Mouse (Mus musculus) monocyte, adult 2 months (primary cell): ENCODE results near the gene Snx4.
"Not testable (repeated sequence)": the region's sequence is repeated elsewhere in the genome, so short reads cannot be mapped to it uniquely, and the experiment has no call there.

Experiments used
- DNase-seq, 2 experiments: peaks; one replicate each; pipeline ENCODE4 v3.0.0; 2022; ENCODE audit warnings: low spot score in 2 of 2, low read depth in 1 of 2

Gene Snx4

GRCm38 (mm10) chr16:33251194-33252051, at the start of gene Snx4:
Gene Snx4 (plus strand): TSS chr16:33251442.
- peak; percentile 71 to 87 for DNase-seq

GRCm38 (mm10) chr16:33210812-33211211, 40.4 kb upstream of the Snx4 start:
- DNase-seq = no peak

DNA sequence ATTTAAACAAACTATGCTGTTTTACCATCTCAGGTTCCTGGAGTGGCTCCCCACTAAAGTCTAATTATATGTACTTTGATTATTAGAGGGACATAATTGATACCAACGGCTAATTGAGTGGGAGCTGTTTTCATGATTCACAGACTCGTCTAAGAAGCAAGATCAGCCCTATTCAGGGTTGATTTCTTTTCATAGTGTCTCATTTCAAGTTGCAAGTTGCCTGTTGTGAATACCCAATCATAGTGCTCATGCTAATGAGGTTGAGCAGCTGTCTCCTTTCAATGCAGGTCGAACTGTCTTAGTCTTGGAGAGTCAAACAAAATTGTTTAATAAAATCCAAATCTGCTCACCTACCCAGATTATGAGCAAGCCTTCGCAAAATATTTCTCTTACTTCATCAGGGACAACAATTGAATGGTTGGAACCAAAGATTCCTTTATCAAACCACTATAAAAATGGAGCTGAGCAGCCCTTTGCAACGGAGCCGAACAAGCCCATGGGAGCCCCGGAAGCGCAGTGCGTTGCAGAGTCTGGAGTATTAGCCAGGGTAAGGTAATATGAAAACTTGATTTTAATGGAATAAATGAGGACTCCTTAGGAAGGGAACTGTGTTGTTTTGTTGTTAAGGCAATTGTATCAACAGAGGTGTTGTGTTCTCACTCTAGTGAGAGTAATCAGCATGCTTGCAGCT, 34.8 kb upstream of the Snx4 start:
- DNase-seq = no peak

GRCm38 (mm10) chr16:33217553-33218085, 33.6 kb upstream of the Snx4 start:
- DNase-seq = not testable (repeated sequence)

- DNase-seq = no peak
These were observed 28.8 kb upstream of the Snx4 start for GRCm38 (mm10) chr16:33222482-33222881.

DNA sequence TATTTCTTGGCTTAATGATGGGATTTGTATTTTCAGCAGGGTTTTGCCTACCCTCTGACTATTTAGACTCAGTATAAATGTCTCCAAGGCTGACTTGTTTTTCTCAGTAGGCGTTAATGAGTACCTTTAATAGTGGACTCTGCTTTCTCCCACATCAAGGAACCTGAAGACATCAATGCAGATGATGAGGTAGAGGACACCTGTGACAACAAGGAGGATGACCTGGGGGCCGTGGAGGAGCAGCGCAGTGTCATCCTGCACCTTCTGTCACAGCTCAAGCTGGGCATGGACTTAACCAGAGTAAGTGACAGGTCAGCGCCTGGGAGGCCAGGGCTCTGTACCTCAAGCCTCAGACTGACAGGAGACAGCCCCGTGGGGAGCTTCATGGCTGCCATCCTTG, 26.9 kb upstream of the Snx4 start:
- DNase-seq = no peak

DNA sequence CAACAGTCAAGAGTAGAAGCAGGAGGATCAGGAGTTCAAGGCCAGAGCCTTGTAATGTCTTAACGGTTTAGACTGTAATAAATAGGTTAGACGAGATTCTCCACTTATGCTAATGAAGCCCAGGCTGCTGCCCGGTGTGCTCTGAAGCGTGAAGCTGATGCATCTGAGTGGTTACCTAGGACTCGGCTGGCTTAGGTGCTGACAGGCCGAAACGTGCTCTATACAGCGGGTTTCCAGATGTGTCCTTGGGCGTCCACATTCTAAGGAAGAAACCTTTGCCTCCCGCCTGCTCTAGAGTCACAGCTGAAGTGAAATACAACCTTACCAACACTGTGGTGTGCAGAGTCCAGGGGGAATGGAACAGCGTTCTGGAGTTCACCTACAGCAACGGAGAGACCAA, 17.1 kb upstream of the Snx4 start:
- DNase-seq = no peak

- DNase-seq = no peak
These were observed 15.1 kb upstream of the Snx4 start for GRCm38 (mm10) chr16:33236151-33236550.

- DNase-seq = no peak
These were observed 11.9 kb upstream of the Snx4 start for GRCm38 (mm10) chr16:33239305-33239704.

DNA sequence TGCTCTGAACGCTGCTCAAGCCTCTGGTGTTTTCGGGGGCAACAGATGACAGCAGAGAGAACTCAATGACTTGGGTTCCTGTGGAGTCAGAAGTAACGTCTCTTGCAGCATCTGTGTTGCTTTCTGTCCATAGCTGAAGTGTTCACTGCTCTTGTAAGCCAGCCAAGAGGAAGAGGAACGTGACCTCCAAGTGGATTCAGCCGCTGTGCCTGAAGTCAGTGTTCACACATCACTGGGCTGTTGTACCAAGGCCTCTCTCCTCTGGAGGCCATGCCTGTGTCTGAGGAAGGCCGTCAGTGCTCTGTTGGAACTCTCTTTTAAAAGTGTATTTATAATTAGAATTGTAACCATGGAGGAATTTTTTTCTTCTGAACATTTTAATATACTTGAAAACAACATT, 9.2 kb upstream of the Snx4 start:
- DNase-seq = no peak

GRCm38 (mm10) chr16:33244136-33244691, 7.0 kb upstream of the Snx4 start:
- DNase-seq = no peak

GRCm38 (mm10) chr16:33244933-33245470, 6.2 kb upstream of the Snx4 start:
- DNase-seq = no peak

DNA sequence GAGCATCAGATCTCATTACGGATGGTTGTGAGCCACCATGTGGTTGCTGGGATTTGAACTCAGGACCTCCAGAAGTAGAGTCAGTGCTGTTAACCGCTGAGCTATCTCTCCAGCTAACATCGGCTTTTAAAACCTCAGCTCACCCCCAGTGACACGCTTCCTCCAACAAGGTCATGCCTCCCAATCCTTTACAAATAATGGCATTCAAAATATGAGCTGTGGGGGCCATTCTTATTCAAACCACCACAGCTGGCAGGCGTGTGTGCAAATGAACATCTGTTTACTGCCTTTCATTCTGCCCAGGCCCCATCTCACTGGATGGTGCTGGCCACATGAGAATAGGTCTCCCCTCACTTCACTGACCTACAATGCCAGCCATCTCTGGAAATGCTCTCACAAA, 4.7 kb upstream of the Snx4 start:
- DNase-seq = no peak

DNA sequence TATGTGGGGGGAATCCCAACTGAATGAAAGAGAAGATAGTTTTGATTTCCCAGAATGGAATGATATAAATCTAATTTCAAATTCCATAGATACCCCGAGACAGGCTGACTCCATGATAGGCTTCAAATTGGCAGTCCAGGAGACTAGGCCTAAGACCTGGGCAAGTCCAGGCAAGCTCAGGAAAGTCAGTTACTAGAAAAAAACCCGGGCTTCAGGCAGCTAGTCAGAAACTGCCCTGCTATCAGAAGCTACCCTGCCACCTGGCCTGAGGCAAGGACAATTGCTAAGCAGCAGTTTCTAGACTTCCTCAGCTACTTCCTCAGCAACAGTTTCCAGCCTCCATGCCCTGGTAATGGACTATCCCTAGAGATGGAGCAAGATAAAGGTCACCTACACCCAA, 4.2 kb upstream of the Snx4 start:
- no peak for DNase-seq

DNA sequence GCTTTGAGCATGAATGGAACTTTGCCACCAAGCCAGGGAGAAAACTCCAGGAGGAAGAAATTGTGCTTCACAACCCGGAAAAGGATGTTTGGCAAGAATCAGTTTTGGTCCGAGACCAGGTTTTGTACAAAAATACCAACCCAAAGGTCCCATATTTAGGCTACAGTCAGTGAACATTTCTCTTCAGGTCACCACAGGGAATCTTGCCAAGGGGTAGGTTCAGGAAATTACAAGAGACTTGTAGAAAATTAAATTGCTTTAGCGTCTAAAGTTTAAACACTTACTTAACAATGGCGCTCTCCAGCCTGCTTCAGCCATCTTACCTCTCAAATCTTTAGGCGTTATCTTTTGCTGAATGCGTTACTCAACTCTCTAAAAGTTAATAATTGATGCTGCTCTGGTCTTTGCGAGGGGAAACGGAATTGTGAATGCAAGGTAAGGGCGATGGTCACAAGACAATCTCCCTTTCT, 556 bp upstream of the Snx4 start:
- no peak for DNase-seq

DNA sequence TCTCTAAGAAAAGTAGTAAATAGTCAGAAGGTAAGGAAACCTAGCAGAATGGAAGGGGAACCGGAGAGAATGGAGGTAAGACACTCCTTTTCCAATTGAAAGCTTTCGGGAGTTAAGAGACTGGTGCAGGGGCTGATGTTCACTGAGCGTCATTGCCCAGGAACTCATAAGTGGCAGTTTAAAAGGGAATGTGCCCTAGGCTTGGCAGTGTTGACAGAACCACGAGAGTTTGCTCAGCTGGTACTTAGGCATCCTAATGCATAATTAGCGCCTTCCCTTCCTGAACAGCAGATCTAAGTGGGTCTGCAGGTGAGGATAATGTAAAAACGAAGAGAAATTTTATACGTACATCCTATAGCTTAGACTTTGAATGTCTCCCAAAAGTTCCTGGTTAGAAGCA, 4.4 kb downstream of the Snx4 start:
- DNase-seq = no peak

DNA sequence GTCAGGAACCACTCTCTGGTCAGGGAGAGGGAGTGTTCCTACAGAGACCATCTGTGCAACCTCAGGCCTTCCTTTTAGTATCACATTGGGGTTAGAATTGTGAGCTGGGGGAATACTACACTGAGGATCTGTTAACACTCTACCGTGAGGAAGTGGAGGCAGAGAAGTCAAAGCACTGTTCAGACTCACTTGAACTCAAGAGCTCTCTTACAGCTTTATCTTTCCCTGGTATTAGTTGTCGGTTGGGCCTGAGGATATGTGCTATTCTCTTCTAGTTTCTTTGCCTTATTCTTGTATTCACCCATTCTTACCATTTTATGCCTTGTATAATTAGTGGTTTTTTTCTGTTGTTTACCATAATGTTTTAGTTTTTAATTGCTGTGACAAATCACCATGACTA, 7.3 kb downstream of the Snx4 start:
- DNase-seq = no peak

DNA sequence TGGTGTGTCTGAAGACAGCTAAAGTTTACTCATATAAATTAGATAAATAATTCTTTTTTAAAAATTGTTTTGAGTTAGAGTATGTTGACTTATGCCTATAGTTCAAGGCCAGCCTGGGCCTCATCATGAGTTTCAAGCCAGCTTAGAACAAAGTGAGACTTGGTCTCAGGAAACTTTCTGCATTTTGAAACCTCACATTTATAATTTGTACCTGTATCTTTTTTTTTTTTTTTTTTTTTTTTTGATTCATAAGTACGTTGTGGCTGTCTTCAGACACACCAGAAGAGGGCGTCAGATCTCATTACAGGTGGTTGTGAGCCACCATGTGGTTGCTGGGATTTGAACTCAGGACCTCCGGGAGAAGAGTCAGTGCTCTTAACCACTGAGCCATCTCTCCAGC, 8.6 kb downstream of the Snx4 start:
- no peak for DNase-seq

DNA sequence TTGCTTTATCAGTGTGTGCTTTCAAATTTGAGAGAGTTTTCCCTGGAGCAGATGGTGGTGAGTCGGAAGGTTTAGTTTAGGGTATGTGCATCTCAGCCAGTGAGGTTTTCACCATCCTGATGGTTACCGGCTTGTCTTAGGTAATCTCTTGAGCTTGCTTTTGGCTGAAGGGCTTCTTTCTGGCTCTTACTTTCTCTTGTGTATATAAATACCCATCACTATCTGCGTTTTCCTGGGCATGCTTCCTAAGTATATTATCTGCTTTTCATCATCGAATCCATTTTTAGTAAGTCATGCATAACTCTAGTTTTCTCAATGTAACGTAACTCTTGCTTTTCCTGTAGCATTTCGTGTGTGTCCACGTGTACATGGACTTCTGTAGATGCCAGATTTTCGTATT, 9.6 kb downstream of the Snx4 start:
- DNase-seq = no peak

- no peak for DNase-seq
These were observed 10.4 kb downstream of the Snx4 start for GRCm38 (mm10) chr16:33261584-33262061.

GRCm38 (mm10) chr16:33262096-33262495, 10.9 kb downstream of the Snx4 start:
- no peak for DNase-seq
